Mouse (Mus musculus): Measurements from ENCODE around the gene Fat3. TPM values are rescaled to one million over a fixed set of nuclear protein-coding genes. Genes with fewer than 3 reads are reported as not detected.

Gene Fat3
- polyA plus RNA-seq, 1 experiment from 2014 or later, result 0.09 TPM

DNA sequence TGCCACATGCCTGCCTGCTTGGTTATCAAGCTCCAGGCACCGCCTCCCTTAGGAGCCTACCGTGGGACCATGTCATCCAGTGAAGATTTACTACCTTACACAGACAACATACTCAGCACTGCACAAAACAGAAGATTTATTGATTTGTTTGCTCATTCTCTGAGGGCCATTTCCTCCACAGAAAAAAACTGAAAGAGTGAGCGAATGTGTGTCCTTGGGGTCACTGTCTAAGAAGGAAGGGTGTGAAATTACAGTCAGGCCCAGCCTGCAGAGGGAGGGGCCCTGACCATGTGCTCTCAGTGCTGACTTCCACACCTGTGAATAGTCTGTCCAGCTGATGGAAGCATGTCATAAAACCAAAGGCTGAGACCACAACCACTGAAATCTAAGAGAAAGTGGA lies 536.9 kb downstream of the Fat3 start:
- POLR2A ChIA-PET, result no interaction called here
- no peak for TF ChIP-seq CTCF (IDR thresholded peaks at IDR 0.05)
- DNase-seq (ENCODE audit: low read depth, low spot score) (no peak), ATAC-seq (no peak)
- peaks cover 21% of the 10 kb centered on the region for H3K27me3 ChIP-seq
- CTCF ChIA-PET, result no interaction called here
- in situ Hi-C loops (cut with MboI; ENCODE audit: low pct_unique_long_range_greater_than_20kb), result no loop called here

DNA sequence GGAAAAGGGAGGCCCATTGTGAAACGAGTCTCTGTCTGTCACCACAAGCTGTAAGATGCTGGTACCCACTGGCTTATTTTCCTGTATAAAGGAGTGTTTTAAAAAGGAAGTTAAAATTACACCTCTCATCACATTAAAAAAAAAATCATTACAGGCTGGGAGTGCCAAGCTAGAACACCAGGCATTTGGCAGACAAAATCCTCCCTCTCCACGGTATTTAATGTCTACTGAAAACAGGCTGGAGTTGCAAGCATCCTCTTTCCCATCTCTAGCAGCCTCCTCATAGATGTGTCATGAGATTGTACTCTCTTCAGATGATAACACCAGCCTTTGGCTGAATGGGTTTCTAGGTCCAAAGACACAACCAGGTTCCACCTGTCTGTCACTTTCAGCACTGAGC lies 538.2 kb downstream of the Fat3 start:
- DNase-seq (ENCODE audit: low read depth, low spot score) (no peak), ATAC-seq (no peak)
- in situ Hi-C loops (cut with MboI; ENCODE audit: low pct_unique_long_range_greater_than_20kb), result no loop called here
- ChIA-PET POLR2A (no interaction called here), CTCF (interaction anchor here (0.8 kb wide), 1 partner anchor 9 kb away, joined by 4 read pairs; no protein-coding TSS in a partner anchor)
- peaks cover 20% of the 10 kb centered on the region for H3K27me3 ChIP-seq
- no peak for TF ChIP-seq CTCF (IDR thresholded peaks at IDR 0.05)

DNA sequence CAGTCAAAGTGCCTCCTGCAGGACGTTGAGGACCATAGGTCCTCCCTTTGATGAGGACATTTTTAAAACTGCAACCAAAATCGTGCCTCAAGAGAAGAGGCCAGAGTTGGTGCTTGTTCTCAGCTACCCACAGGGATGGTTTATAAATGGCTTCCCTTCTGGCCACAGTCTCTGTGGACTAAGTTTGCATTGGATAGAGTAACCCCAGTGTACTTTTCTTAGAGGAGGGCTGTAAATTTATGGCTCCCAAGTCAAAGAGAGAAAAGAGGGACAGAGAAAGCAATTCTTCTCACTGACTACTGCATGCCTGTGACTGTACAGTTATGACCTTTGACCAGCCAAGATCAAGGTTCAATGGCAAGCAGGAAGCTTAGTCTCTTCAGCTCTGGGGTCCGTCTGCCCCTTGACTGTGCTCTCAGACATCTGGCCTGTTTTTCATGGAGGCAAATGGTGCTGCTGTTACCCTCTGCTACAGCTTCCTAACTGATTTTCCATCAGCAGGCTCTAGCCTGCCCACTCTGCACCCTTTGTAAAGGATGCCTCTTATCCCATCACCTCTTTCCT lies 542.8 kb downstream of the Fat3 start:
- no peak for TF ChIP-seq CTCF (IDR thresholded peaks at IDR 0.05)
- ChIA-PET CTCF (interaction anchor here (1.2 kb wide), 1 partner anchor 15 kb away, joined by 6 read pairs; no protein-coding TSS in a partner anchor), POLR2A (no interaction called here)
- H3K27me3 ChIP-seq, result peaks cover 13% of the 10 kb centered on the region
- ATAC-seq (no peak), DNase-seq (ENCODE audit: low read depth, low spot score) (no peak)
- in situ Hi-C loops (cut with MboI; ENCODE audit: low pct_unique_long_range_greater_than_20kb), result no loop called here

DNA sequence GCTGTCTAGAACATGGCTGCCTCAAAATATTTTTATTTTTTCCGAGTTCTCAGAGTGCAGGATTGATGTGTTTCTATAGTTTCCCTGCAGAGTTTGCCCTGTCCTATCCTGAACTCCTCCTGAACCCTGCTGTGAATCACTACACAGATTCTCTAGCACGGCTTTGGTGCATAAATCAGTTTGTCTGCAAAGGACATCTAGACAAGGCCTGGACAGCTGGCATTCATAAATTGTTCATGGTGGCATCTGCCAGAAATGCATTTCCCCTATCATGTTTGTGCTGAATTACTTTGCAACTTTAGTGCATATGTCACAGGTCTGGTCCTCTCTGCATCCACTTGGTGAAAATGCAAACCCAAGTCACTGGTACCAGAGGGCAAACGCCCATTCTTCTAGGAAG lies 543.3 kb downstream of the Fat3 start:
- ChIA-PET POLR2A (no interaction called here), CTCF (interaction anchor here (1.2 kb wide), 1 partner anchor 15 kb away, joined by 6 read pairs; no protein-coding TSS in a partner anchor)
- ATAC-seq, result no peak
- in situ Hi-C loops (cut with MboI; ENCODE audit: low pct_unique_long_range_greater_than_20kb), result no loop called here
- no peak for TF ChIP-seq CTCF (IDR thresholded peaks at IDR 0.05)
- DNase-seq (ENCODE audit: low read depth, low spot score), result no peak
- peaks cover 13% of the 10 kb centered on the region for H3K27me3 ChIP-seq

DNA sequence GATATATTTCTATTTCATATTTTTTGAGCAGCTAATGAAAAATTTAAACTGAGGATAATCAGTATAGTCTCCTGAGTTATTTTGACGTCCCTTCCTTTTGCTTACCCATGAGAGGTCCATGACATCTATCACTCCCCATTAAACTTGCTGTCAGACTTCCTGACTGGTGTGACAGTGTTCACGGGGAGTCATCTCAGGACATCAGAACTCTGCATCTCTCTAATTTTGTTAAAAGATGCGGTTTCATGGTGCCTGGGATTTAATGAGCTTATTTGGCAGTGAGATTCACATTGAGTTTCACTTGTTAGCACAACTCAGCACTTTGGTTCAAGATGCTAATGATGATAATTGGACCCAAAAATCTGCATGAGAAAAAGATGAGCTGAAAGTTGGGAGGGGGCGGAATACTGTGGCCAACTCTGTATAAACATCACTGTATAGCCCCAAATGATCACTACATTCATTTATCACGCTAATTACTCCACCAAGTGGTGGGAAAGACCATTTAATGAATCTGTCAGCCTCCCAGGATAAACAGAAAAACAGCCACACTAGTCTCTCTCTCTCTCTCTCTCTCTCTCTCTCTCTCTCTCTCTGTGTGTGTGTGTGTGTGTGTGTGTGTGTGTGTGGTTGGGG lies 545.8 kb downstream of the Fat3 start:
- TF ChIP-seq CTCF (IDR thresholded peaks at IDR 0.05), result no peak
- in situ Hi-C loops (cut with MboI; ENCODE audit: low pct_unique_long_range_greater_than_20kb), result no loop called here
- POLR2A ChIA-PET, result no interaction called here
- CTCF ChIA-PET, result no interaction called here
- no peak for ATAC-seq
- no peak for DNase-seq (ENCODE audit: low read depth, low spot score)
- peaks cover 26% of the 10 kb centered on the region for H3K27me3 ChIP-seq

DNA sequence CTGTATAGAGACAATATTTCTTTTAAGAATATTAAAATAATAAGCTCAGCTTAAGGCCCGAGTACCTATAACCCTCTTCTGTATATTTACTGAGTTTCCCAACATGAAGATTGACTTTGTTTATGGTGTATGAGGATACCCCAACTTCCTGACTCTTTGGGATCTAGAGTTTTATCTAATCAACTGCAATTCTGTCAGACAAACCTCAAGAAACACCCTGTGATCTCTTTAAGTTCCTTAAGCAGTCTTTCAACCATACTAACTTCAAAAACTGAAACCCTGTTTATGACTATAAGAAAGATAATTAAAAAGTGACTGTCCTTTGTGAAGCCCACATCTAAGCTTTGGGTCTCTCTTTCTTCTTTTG lies 546.8 kb downstream of the Fat3 start:
- in situ Hi-C loops (cut with MboI; ENCODE audit: low pct_unique_long_range_greater_than_20kb), result no loop called here

DNA sequence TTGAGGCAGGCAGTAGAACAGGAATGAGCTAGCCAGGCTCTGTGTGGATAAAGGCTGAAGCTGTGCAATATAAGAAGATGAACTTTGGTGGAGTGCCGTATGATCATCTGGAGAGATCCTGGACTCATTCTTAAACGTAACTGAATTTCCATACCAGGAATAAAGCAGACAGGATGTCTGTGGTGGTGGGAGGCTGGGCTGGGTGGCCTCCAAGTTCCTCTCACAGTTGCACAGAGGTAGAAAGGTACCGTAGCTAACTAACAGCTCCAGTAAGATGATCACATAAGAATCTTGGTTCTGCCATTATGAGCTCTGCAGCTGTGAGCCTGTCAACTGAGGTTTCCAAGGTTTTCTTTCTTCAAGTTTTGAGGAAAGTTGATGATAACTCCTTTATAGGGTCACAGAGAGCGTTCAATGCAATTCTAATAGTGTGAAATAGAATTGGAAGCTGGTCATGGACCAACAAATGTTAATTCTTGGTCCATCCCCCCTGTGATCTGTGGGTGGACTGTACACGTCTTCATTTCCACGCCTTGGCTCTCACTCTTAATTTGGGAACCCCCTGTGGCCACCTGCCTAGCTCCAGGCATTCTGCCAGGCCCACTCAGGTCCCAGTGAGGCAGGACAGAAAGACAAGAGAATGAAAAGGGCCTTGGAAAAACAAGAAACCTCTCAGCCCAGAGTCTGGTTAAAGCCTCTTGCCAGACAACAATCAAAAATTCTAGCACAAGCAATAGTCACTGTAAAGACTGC lies 547.3 kb downstream of the Fat3 start:
- DNase-seq (ENCODE audit: low read depth, low spot score) (no peak), ATAC-seq (no peak)
- POLR2A ChIA-PET, result no interaction called here
- in situ Hi-C loops (cut with MboI; ENCODE audit: low pct_unique_long_range_greater_than_20kb), result no loop called here
- peaks cover 35% of the 10 kb centered on the region for H3K27me3 ChIP-seq
- no peak for TF ChIP-seq CTCF (IDR thresholded peaks at IDR 0.05)
- CTCF ChIA-PET, result interaction anchor here (1.5 to 2.0 kb wide), 2 partner anchors 9 kb away, joined by 3 to 4 read pairs; no protein-coding TSS in a partner anchor

More for the DNA sequence above, 546.8 kb downstream of the Fat3 start:
- ATAC-seq, result no peak
- TF ChIP-seq CTCF (IDR thresholded peaks at IDR 0.05), result no peak
- POLR2A ChIA-PET, result no interaction called here
- DNase-seq (ENCODE audit: low read depth, low spot score), result no peak
- peaks cover 30% of the 10 kb centered on the region for H3K27me3 ChIP-seq
- CTCF ChIA-PET, result interaction anchor here (2.0 kb wide), 1 partner anchor 8 kb away, joined by 4 read pairs; no protein-coding TSS in a partner anchor

DNA sequence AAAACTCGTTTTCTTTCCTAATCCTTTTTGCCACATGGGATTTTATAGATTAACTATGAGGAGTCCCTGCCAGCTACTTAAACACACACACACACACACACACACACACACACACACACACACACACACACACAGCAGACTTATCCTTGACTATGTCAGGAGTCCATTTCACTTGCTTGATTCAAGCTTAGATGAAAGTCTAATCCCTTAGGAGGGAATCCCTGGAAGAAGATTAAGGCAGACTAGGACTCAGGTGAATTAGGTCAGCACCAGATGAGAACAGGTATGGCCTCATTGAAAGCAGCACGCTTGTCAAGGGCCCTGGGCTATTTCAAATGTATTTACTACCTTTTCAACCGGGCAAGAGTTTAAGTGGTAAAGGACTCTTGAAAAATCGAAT lies 553.0 kb downstream of the Fat3 start:
- peaks cover 26% of the 10 kb centered on the region for H3K27me3 ChIP-seq
- POLR2A ChIA-PET, result no interaction called here
- TF ChIP-seq CTCF (IDR thresholded peaks at IDR 0.05), result no peak
- no peak for DNase-seq (ENCODE audit: low read depth, low spot score)
- CTCF ChIA-PET, result interaction anchor here (1.2 kb wide), 1 partner anchor 23 kb away, joined by 3 read pairs; no protein-coding TSS in a partner anchor
- ATAC-seq, result no peak
- in situ Hi-C loops (cut with MboI; ENCODE audit: low pct_unique_long_range_greater_than_20kb), result no loop called here

DNA sequence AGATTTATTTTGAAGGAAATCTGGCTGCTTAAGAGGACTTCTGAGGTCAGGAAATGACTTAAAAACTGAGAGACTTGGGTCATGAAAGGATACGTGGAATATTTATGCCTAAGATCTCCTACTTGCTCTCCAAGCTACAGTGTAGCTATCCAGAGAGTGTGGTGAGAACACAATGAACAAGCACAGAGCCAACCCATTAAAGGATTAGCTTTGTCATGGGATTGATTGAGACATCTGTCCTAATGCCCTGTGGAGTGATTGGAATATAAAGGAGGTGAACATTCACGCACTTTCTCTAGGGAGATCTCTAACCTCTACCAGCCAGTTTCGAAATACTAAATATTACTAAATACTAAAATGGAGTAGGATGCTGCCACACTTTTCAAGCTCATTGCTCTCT lies 556.9 kb downstream of the Fat3 start:
- H3K27me3 ChIP-seq, result peaks cover 10% of the 10 kb centered on the region
- DNase-seq (ENCODE audit: low read depth, low spot score), result no peak
- ATAC-seq, result no peak
- ChIA-PET CTCF (no interaction called here), POLR2A (no interaction called here)
- no peak for TF ChIP-seq CTCF (IDR thresholded peaks at IDR 0.05)
- in situ Hi-C loops (cut with MboI; ENCODE audit: low pct_unique_long_range_greater_than_20kb), result no loop called here

DNA sequence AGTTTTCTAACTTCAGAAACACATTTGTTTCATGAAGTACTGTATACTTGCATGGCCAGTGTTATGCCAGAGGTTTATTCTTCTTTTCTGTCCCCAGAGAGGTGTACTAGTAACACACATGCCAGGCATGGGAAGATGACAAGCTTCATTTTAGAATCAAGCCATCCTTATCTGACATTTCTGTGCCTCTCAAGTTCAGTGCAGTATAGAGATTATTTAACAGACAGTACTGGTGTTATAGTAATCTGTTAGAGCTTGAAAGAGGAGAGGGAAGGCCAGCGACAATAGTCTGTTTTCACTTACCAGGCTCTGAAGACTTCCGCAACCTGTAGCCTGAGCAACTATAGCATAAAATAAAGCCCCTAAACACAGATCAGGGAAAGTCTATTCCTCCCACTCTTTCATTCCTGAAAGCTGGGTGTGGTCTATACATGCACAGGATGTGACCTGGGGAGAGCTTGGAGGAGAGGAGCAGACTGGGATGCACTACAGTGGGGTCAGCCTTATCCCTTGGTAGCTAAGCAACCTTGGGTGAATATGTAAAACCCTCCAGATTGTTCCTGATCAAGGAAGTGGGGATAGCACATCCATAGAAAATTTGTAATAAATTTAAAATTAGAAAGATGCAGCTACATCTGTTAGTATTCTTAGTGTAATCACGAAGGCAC lies 557.5 kb downstream of the Fat3 start:
- ATAC-seq (no peak), DNase-seq (ENCODE audit: low read depth, low spot score) (no peak)
- CTCF ChIA-PET, result no interaction called here
- POLR2A ChIA-PET, result no interaction called here
- in situ Hi-C loops (cut with MboI; ENCODE audit: low pct_unique_long_range_greater_than_20kb), result no loop called here
- TF ChIP-seq CTCF (IDR thresholded peaks at IDR 0.05), result no peak
- peaks cover 6% of the 10 kb centered on the region for H3K27me3 ChIP-seq

DNA sequence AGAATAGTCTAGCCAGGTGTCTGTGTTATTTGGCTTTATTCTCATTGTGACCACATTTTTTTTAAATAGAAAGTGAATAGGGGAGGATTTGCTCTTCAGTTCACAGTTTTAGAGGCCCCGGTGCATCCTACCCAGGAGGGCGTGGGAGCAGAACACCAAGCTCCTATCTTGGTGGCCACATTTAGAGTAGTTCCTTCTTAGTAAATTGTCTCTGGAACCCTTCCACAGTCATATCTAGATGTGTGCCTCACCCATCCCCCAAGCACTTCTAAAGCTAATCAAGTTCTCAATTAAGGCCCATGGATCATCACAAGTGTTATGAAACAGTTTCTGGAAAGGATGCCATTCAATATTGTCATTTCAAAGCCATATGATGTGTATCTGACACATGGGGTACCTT lies 559.3 kb downstream of the Fat3 start:
- in situ Hi-C loops (cut with MboI; ENCODE audit: low pct_unique_long_range_greater_than_20kb), result no loop called here
- TF ChIP-seq CTCF (IDR thresholded peaks at IDR 0.05), result no peak
- ATAC-seq, result no peak
- no peak for DNase-seq (ENCODE audit: low read depth, low spot score)
- CTCF ChIA-PET, result no interaction called here
- peaks cover 6% of the 10 kb centered on the region for H3K27me3 ChIP-seq
- POLR2A ChIA-PET, result no interaction called here
